Mouse (Mus musculus): Measurements from ENCODE around the gene Il10. TPM values are rescaled to one million over a fixed set of nuclear protein-coding genes. Genes with fewer than 3 reads are reported as not detected.

Il10 gene
- 2.4 to 3.6 TPM (median 3.3 TPM) in 4 replicates for total RNA-seq (2023)

DNA sequence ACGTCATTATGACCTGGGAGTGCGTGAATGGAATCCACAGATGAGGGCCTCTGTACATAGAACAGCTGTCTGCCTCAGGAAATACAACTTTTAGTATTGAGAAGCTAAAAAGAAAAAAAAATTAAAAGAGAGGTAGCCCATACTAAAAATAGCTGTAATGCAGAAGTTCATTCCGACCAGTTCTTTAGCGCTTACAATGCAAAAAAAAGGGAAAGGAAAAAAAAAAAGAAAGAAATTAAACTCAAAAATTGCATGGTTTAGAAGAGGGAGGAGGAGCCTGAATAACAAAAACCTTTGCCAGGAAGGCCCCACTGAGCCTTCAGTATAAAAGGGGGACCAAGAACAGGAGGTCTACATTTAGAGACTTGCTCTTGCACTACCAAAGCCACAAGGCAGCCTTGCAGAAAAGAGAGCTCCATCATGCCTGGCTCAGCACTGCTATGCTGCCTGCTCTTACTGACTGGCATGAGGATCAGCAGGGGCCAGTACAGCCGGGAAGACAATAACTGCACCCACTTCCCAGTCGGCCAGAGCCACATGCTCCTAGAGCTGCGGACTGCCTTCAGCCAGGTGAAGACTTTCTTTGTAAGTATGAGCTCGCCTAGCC is at the start of gene Il10:
Gene Il10, plus strand, starts transcription at position 354 of the 607 bp plus-strand sequence.

Other genes starting within 250 kb of the Il10 start
- gene Fcamr, start 218.9 kb upstream of the Il10 start, total RNA-seq (2023): not detected in 4 replicates
- 2.4 to 3.7 TPM (median 2.7 TPM) in 4 replicates for gene Pigr, start 193.2 kb upstream of the Il10 start, total RNA-seq (2023)
- 862 to 992 TPM (median 907 TPM) in 4 replicates for gene Fcmr, start 154.2 kb upstream of the Il10 start, total RNA-seq (2023)
- not detected in 4 replicates for gene Il24, start 132.4 kb upstream of the Il10 start, total RNA-seq (2023)
- not detected in 4 replicates for gene Il20, start 108.4 kb upstream of the Il10 start, total RNA-seq (2023)
- gene Il19, start 79.7 kb upstream of the Il10 start, total RNA-seq (2023): not detected in 4 replicates
- gene Mapkapk2, start 78.0 kb downstream of the Il10 start, total RNA-seq (2023): 102 to 104 TPM (median 103 TPM) in 4 replicates
- gene Dyrk3, start 118.5 kb downstream of the Il10 start, total RNA-seq (2023): 22.1 to 32.8 TPM (median 26.2 TPM) in 4 replicates
- 33.9 to 37.1 TPM (median 35.3 TPM) in 4 replicates for gene Eif2d, start 133.3 kb downstream of the Il10 start, total RNA-seq (2023)
- 120 to 128 TPM (median 124 TPM) in 4 replicates for gene Rassf5, start 225.4 kb downstream of the Il10 start, total RNA-seq (2023)